Mouse (Mus musculus): ENCODE measurements at regions not wholly inside any gene's neighbourhood (a gene's known extent, or its start where the extent isn't known, plus 50 kb on each side); places are given as distances from the start of the nearest gene placed in this dataset.

DNA sequence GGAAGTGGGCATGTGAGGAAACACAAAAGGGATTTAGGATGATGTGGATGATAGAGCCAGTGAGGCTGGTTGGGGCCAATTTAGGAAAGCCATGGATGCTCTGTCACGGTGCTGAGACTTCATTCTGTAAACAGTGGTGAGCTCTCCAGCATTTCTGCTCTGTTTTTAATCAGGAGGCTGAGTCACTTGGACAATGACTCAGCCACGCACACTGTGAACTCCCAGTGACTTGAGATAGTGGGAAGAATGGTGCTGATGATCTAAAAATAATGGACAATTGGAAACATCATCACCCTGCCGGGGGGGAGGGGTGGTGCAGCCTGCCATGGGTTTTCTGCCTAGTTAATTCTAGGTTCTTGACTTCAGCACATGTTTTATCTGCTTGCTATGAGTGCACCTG, 156.3 kb downstream of the 4930564D02Rik start:
- Histone ChIP-seq H3K27me3 (ENCODE audit: control insufficient read depth, insufficient read depth, low read length) (no peaks in the 10 kb centered on the region), H3K4me2 (replicated peaks; ENCODE audit: low read depth, low read length, severe bottlenecking) (no peak overlapping the region), H3K9ac (ENCODE audit: low read depth, low read length, severe bottlenecking) (no peak overlapping the region), H3K4me1 (ENCODE audit: control insufficient read depth, insufficient read depth, low read length) (no peaks in the 10 kb centered on the region), H3K4me3 (replicated peaks; ENCODE audit: low read length) (no peak overlapping the region), H3K36me3 (ENCODE audit: control insufficient read depth, insufficient read depth, low read length) (no peaks in the 10 kb centered on the region), H3K9me3 (ENCODE audit: control insufficient read depth, low read length) (no peaks in the 10 kb centered on the region), H3K27ac (replicated peaks; ENCODE audit: low read depth, low read length) (no peak overlapping the region)
- 61% methylated on average over 3 of the region's 3 CpGs for WGBS
- no peak for TF ChIP-seq POLR2A (IDR thresholded peaks at IDR 0.05; ENCODE audit: borderline replicate concordance, extremely low read depth, insufficient read depth, insufficient read length)
- DNase-seq (ENCODE audit: low spot score), result no peak
- no peak for ATAC-seq (ENCODE audit: low FRiP score, low read depth)

GRCm38 (mm10) chr3:105223671-105224070, 157.0 kb downstream of the 4930564D02Rik start:
- Histone ChIP-seq H3K27me3 (ENCODE audit: control insufficient read depth, insufficient read depth, low read length) (no peaks in the 10 kb centered on the region), H3K27ac (replicated peaks; ENCODE audit: low read depth, low read length) (no peak overlapping the region), H3K4me1 (ENCODE audit: control insufficient read depth, insufficient read depth, low read length) (no peaks in the 10 kb centered on the region), H3K4me2 (replicated peaks; ENCODE audit: low read depth, low read length, severe bottlenecking) (no peak overlapping the region), H3K9ac (ENCODE audit: low read depth, low read length, severe bottlenecking) (no peak overlapping the region), H3K9me3 (ENCODE audit: control insufficient read depth, low read length) (no peaks in the 10 kb centered on the region), H3K36me3 (ENCODE audit: control insufficient read depth, insufficient read depth, low read length) (no peaks in the 10 kb centered on the region), H3K4me3 (replicated peaks; ENCODE audit: low read length) (no peak overlapping the region)
- no peak for TF ChIP-seq POLR2A (IDR thresholded peaks at IDR 0.05; ENCODE audit: borderline replicate concordance, extremely low read depth, insufficient read depth, insufficient read length)
- no peak for DNase-seq (ENCODE audit: low spot score)
- ATAC-seq (ENCODE audit: low FRiP score, low read depth), result no peak
- 12% methylated on average over 4 of the region's 4 CpGs for WGBS

DNA sequence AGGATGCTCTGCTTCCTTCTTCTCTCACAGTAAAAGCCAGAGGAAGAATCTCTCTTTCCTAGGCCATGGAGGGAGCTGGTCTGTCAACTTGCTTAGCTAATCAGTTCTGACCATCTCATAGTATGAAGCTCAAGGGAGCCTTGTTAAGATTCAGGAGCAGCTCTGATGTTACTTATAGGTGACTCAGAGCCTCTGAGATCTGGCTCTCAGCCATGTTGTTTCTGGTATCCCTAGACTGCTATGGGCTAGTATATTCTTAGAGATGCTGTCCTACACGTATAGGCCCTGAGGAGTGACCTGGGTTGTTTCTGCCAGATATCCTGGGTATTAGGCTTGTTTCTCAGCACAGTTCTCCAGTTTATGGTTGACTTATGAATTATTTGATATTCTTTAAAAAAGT, 160.9 kb downstream of the 4930564D02Rik start:
- DNase-seq (ENCODE audit: low spot score) (no peak), ATAC-seq (ENCODE audit: low FRiP score, low read depth) (no peak)
- H3K27ac ChIP-seq (replicated peaks; ENCODE audit: low read depth, low read length), result no peak overlapping the region
- no peaks in the 10 kb centered on the region for H3K9me3 ChIP-seq (ENCODE audit: control insufficient read depth, low read length)
- no peak overlapping the region for H3K9ac ChIP-seq (ENCODE audit: low read depth, low read length, severe bottlenecking)
- no peaks in the 10 kb centered on the region for H3K4me1 ChIP-seq (ENCODE audit: control insufficient read depth, insufficient read depth, low read length)
- no peak overlapping the region for H3K4me3 ChIP-seq (replicated peaks; ENCODE audit: low read length)
- H3K27me3 ChIP-seq (ENCODE audit: control insufficient read depth, insufficient read depth, low read length), result no peaks in the 10 kb centered on the region
- no peak for TF ChIP-seq POLR2A (IDR thresholded peaks at IDR 0.05; ENCODE audit: borderline replicate concordance, extremely low read depth, insufficient read depth, insufficient read length)
- no peaks in the 10 kb centered on the region for H3K36me3 ChIP-seq (ENCODE audit: control insufficient read depth, insufficient read depth, low read length)
- no peak overlapping the region for H3K4me2 ChIP-seq (replicated peaks; ENCODE audit: low read depth, low read length, severe bottlenecking)
- WGBS, result 68% methylated on average over 1 of the region's 1 CpGs

- WGBS, result 80% methylated on average over 3 of the region's 3 CpGs
- no peak for TF ChIP-seq POLR2A (IDR thresholded peaks at IDR 0.05; ENCODE audit: borderline replicate concordance, extremely low read depth, insufficient read depth, insufficient read length)
- Histone ChIP-seq H3K4me3 (replicated peaks; ENCODE audit: low read length) (no peak overlapping the region), H3K4me1 (ENCODE audit: control insufficient read depth, insufficient read depth, low read length) (no peaks in the 10 kb centered on the region), H3K9ac (ENCODE audit: low read depth, low read length, severe bottlenecking) (no peak overlapping the region), H3K27me3 (ENCODE audit: control insufficient read depth, insufficient read depth, low read length) (no peaks in the 10 kb centered on the region), H3K36me3 (ENCODE audit: control insufficient read depth, insufficient read depth, low read length) (no peaks in the 10 kb centered on the region), H3K27ac (replicated peaks; ENCODE audit: low read depth, low read length) (no peak overlapping the region), H3K9me3 (ENCODE audit: control insufficient read depth, low read length) (no peaks in the 10 kb centered on the region), H3K4me2 (replicated peaks; ENCODE audit: low read depth, low read length, severe bottlenecking) (no peak overlapping the region)
- DNase-seq (ENCODE audit: low spot score), result no peak
- ATAC-seq (ENCODE audit: low FRiP score, low read depth), result no peak
These were observed 161.8 kb downstream of the 4930564D02Rik start for GRCm38 (mm10) chr3:105228401-105228800.

GRCm38 (mm10) chr3:105241048-105241447, 174.4 kb downstream of the 4930564D02Rik start:
- no peak for DNase-seq (ENCODE audit: low spot score)
- no peaks in the 10 kb centered on the region for H3K36me3 ChIP-seq (ENCODE audit: control insufficient read depth, insufficient read depth, low read length)
- H3K9ac ChIP-seq (ENCODE audit: low read depth, low read length, severe bottlenecking), result no peak overlapping the region
- H3K27me3 ChIP-seq (ENCODE audit: control insufficient read depth, insufficient read depth, low read length), result no peaks in the 10 kb centered on the region
- 35% methylated on average over 3 of the region's 3 CpGs for WGBS
- no peaks in the 10 kb centered on the region for H3K9me3 ChIP-seq (ENCODE audit: control insufficient read depth, low read length)
- ATAC-seq (ENCODE audit: low FRiP score, low read depth), result no peak
- H3K4me3 ChIP-seq (replicated peaks; ENCODE audit: low read length), result no peak overlapping the region
- no peak overlapping the region for H3K4me2 ChIP-seq (replicated peaks; ENCODE audit: low read depth, low read length, severe bottlenecking)
- no peak for TF ChIP-seq POLR2A (IDR thresholded peaks at IDR 0.05; ENCODE audit: borderline replicate concordance, extremely low read depth, insufficient read depth, insufficient read length)
- no peak overlapping the region for H3K27ac ChIP-seq (replicated peaks; ENCODE audit: low read depth, low read length)
- H3K4me1 ChIP-seq (ENCODE audit: control insufficient read depth, insufficient read depth, low read length), result no peaks in the 10 kb centered on the region

DNA sequence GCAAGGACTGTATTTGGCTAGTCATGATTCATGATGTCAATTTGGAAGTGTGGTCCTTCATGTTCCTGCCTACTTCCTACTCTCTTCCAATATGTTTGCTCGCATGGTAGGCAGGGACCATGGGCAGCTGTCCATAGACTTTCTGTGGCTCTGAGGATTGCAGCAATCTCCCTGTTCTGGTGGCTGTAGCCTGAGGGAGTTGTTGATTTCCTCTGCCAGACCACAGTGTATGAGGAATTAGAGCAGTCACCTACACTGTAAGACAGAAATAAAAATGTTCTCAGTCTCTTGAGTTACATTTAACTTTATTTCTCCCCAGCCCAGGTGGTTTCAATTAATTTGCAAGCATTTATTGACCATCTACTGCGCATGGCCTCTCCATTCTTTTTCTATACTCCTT, 190.5 kb downstream of the 4930564D02Rik start:
- no peak for TF ChIP-seq POLR2A (IDR thresholded peaks at IDR 0.05; ENCODE audit: borderline replicate concordance, extremely low read depth, insufficient read depth, insufficient read length)
- Histone ChIP-seq H3K9me3 (ENCODE audit: control insufficient read depth, low read length) (no peaks in the 10 kb centered on the region), H3K27me3 (ENCODE audit: control insufficient read depth, insufficient read depth, low read length) (no peaks in the 10 kb centered on the region), H3K36me3 (ENCODE audit: control insufficient read depth, insufficient read depth, low read length) (no peaks in the 10 kb centered on the region), H3K4me1 (ENCODE audit: control insufficient read depth, insufficient read depth, low read length) (no peaks in the 10 kb centered on the region), H3K9ac (ENCODE audit: low read depth, low read length, severe bottlenecking) (no peak overlapping the region), H3K27ac (replicated peaks; ENCODE audit: low read depth, low read length) (no peak overlapping the region), H3K4me2 (replicated peaks; ENCODE audit: low read depth, low read length, severe bottlenecking) (no peak overlapping the region), H3K4me3 (replicated peaks; ENCODE audit: low read length) (no peak overlapping the region)
- ATAC-seq (ENCODE audit: low FRiP score, low read depth) (0 out of 2 replicates have a peak, but pooled peaks have one; percentile 23), DNase-seq (ENCODE audit: low spot score) (peak; percentile 3)
- 48% methylated on average over 2 of the region's 2 CpGs for WGBS

Measured in limb, embryonic 14.5 days (tissue).